Mouse (Mus musculus) bone marrow macrophage, adult 2 months (primary cell): Measurements from ENCODE around the gene Pidd1. TPM values are rescaled to one million over a fixed set of nuclear protein-coding genes. Genes with fewer than 3 reads are reported as not detected.
"Not testable (repeated sequence)": the region's sequence is repeated elsewhere in the genome, so short reads cannot be mapped to it uniquely, and the experiment has no call there.

Experiments
- H3K27ac ChIP-seq: 2 replicates; pipeline ENCODE4 v1.5.1; 2012; ENCODE audit warnings: low read depth, low read length; ENCODE audit not compliant: insufficient read depth
- H3K4me1 ChIP-seq: 2 replicates; pipeline ENCODE4 v1.6.1; 2012; ENCODE audit warnings: low read length; ENCODE audit not compliant: control insufficient read depth, insufficient read depth
- H3K4me3 ChIP-seq: 2 replicates; pipeline ENCODE4 v1.5.1; 2012; ENCODE audit warnings: mild to moderate bottlenecking, low read length, moderate library complexity; ENCODE audit not compliant: insufficient read depth
- CTCF ChIP-seq: IDR thresholded peaks from 2 replicates; pipeline ENCODE4 v1.5.1; 2012; ENCODE audit warnings: low read depth, mild to moderate bottlenecking, low read length, moderate library complexity
- POLR2A ChIP-seq: IDR thresholded peaks from 2 replicates; pipeline ENCODE4 v1.6.1; 2012; ENCODE audit warnings: mild to moderate bottlenecking, low read depth, low read length, borderline replicate concordance
- polyA plus RNA-seq: library from polyadenylated mRNA; stranded (reverse); fragments of >200 nt; gene quantifications from 2 replicates; pipeline ENCODE4 v1.2.4, GENCODE M21; 2012; ENCODE audit not compliant: missing spikeins, insufficient read depth, insufficient read length

Pidd1 gene
- polyA plus RNA-seq, 1 experiment: 5.6 TPM

- Histone ChIP-seq H3K4me3 (no peak overlapping the region), H3K27ac (no peak overlapping the region), H3K4me1 (peaks cover 10% of the 10 kb centered on the region)
- TF ChIP-seq POLR2A: no peak
- no peak for TF ChIP-seq CTCF
Observed at GRCm38 (mm10) chr7:141417731-141418681, 25.8 kb downstream of the Pidd1 start.

- no peak for TF ChIP-seq POLR2A
- TF ChIP-seq CTCF: no peak
- H3K4me3 ChIP-seq: no peak overlapping the region
Observed at GRCm38 (mm10) chr7:141416144-141416841, 27.5 kb downstream of the Pidd1 start.

GRCm38 (mm10) chr7:141413809-141414584, 29.8 kb downstream of the Pidd1 start, which contains the start of gene Gatd1:
Gene Gatd1, minus strand, starts transcription at chr7:141414136.
- TF ChIP-seq CTCF: no peak
- TF ChIP-seq POLR2A: no peak; the same call in 1 of the 2 replicates
- H3K27ac ChIP-seq: peak within 1 kb of the TSS; percentile 52
- H3K4me3 ChIP-seq: peak within 1 kb of the TSS; percentile 98
- H3K4me1 ChIP-seq: peaks cover 13% of the 10 kb centered on the region

More at GRCm38 (mm10) chr7:141416144-141416841, 27.5 kb downstream of the Pidd1 start:
- H3K4me1 ChIP-seq: peaks cover 10% of the 10 kb centered on the region
- no peak overlapping the region for H3K27ac ChIP-seq

GRCm38 (mm10) chr7:141413331-141413730, 30.5 kb downstream of the Pidd1 start:
- H3K27ac ChIP-seq: peak overlapping the region; percentile 52
- TF ChIP-seq CTCF (no peak), POLR2A (no peak)
- peaks cover 9% of the 10 kb centered on the region for H3K4me1 ChIP-seq
- peak overlapping the region; percentile 98 for H3K4me3 ChIP-seq

- Histone ChIP-seq H3K4me1 (peaks cover 9% of the 10 kb centered on the region), H3K27ac (no peak overlapping the region)
- TF ChIP-seq POLR2A (no peak), CTCF (no peak)
Observed at GRCm38 (mm10) chr7:141411667-141412066, 32.2 kb downstream of the Pidd1 start.

GRCm38 (mm10) chr7:141410631-141411030, 33.2 kb downstream of the Pidd1 start:
- H3K4me1 ChIP-seq: peaks cover 9% of the 10 kb centered on the region

More at GRCm38 (mm10) chr7:141411667-141412066, 32.2 kb downstream of the Pidd1 start:
- no peak overlapping the region for H3K4me3 ChIP-seq

GRCm38 (mm10) chr7:141408833-141409232, 35.0 kb downstream of the Pidd1 start:
- no peak for TF ChIP-seq POLR2A
- peak; percentile 39; the same call in 1 of the 2 replicates for TF ChIP-seq CTCF
- Histone ChIP-seq H3K4me1 (peaks cover 4% of the 10 kb centered on the region), H3K4me3 (no peak overlapping the region), H3K27ac (no peak overlapping the region)

More at GRCm38 (mm10) chr7:141410631-141411030, 33.2 kb downstream of the Pidd1 start:
- Histone ChIP-seq H3K27ac (no peak overlapping the region), H3K4me3 (no peak overlapping the region)
- no peak for TF ChIP-seq POLR2A
- no peak for TF ChIP-seq CTCF

- H3K27ac ChIP-seq, H3K4me1 ChIP-seq, H3K4me3 ChIP-seq: not testable (repeated sequence)
Observed at GRCm38 (mm10) chr7:141407670-141408069, 36.2 kb downstream of the Pidd1 start.

- peaks cover 4% of the 10 kb centered on the region for H3K4me1 ChIP-seq
- no peak overlapping the region for H3K4me3 ChIP-seq
- TF ChIP-seq CTCF (no peak), POLR2A (no peak)
- H3K27ac ChIP-seq: no peak overlapping the region
Observed at GRCm38 (mm10) chr7:141405466-141405865, 38.4 kb downstream of the Pidd1 start.
